Mouse (Mus musculus): Measurements from ENCODE around the gene Gm44503. TPM values are rescaled to one million over a fixed set of nuclear protein-coding genes. Genes with fewer than 3 reads are reported as not detected.

The Gm44503 gene
- polyA plus RNA-seq, 1 experiment from 2014 or later: not detected

DNA sequence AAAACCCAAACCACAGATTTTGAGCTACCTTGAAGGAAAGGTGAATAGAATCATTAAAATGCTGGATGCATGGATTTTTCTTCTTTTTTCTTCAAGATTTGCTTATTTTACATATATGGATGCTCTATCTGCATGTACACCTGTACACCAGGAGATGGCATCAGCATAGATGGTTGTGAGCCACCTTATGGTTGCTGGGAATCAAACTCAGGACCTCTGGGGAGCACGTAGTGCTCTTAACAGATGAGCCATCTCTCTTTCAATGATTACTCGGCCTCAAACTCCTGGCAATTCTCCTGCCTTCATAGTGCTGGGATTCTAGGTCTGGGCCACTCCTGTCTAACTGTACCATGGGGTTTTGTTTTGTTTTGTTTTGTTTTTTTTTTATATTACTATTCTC, 24.4 kb downstream of the Gm44503 start:
- Histone ChIP-seq H3K27ac (ENCODE audit: low read depth) (no peak overlapping the region), H3K9me3 (ENCODE audit: low read length) (no peaks in the 10 kb centered on the region), H3K4me1 (ENCODE audit: insufficient read depth) (peaks cover 16% of the 10 kb centered on the region), H3K36me3 (replicated peaks; ENCODE audit: insufficient read depth, low read length) (no peaks in the 10 kb centered on the region), H3K27me3 (ENCODE audit: insufficient read depth, low read length) (no peaks in the 10 kb centered on the region), H3K4me2 (ENCODE audit: low read depth, low read length) (no peak overlapping the region), H3K9ac (replicated peaks) (no peak overlapping the region), H3K4me3 (ENCODE audit: low read depth, low read length) (no peak overlapping the region)
- TF ChIP-seq CTCF (IDR thresholded peaks at IDR 0.05; ENCODE audit: low read depth) (peak; percentile 22; the same call in 1 of the 2 replicates), EP300 (IDR thresholded peaks at IDR 0.05; ENCODE audit: low read depth) (no peak)
- no peak for ATAC-seq
- 69% methylated on average over 2 of the region's 2 CpGs for WGBS (ENCODE audit: insufficient replicate concordance)
- DNase-seq: no peak

GRCm38 (mm10) chr9:72985250-72986220, 26.9 kb downstream of the Gm44503 start, which contains the start of the genes Ccpg1os and Ccpg1:
Ccpg1os (minus strand) TSS chr9:72985382.
Ccpg1 (plus strand) TSS chr9:72985429.
- Histone ChIP-seq H3K4me3 (ENCODE audit: low read depth, low read length) (peak within 1 kb of the TSS; percentile 63), H3K9me3 (ENCODE audit: low read length) (no peaks in the 10 kb centered on the region), H3K9ac (replicated peaks) (peak within 1 kb of the TSS; percentile 70), H3K27ac (ENCODE audit: low read depth) (peak within 1 kb of the TSS; percentile 82), H3K27me3 (ENCODE audit: insufficient read depth, low read length) (no peaks in the 10 kb centered on the region), H3K4me2 (ENCODE audit: low read depth, low read length) (peak within 1 kb of the TSS; percentile 88), H3K36me3 (replicated peaks; ENCODE audit: insufficient read depth, low read length) (no peaks in the 10 kb centered on the region), H3K4me1 (ENCODE audit: insufficient read depth) (peaks cover 20% of the 10 kb centered on the region)
- peak; percentile 37 for TF ChIP-seq CTCF (IDR thresholded peaks at IDR 0.05; ENCODE audit: low read depth)
- no peak; the same call in 1 of the 2 replicates for TF ChIP-seq EP300 (IDR thresholded peaks at IDR 0.05; ENCODE audit: low read depth)
- ATAC-seq: peak; percentile 99
- WGBS (ENCODE audit: insufficient replicate concordance): under 1% methylated on average over 81 of the region's 88 CpGs
- DNase-seq: peak; percentile 96

DNA sequence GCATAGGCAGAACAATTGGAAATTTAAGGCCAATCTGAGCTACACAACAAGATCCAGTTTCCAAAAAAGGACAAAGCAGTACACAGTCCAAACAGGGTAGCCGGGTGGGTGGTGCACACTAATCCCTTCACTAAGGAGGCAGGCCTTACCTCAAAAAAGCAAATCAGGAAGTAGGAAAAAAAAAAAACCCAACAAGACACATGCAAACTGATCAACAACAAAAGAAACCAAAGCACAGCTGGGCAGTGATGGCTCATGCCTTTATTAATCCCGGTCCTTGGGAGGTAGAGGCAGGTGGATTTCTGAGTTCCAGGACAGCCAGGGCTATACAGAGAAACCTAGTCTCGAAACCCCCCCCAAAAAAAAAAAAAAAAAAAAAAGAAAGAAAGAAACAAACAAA, 29.1 kb downstream of the Gm44503 start:
- Histone ChIP-seq H3K27ac (ENCODE audit: low read depth) (no peak overlapping the region), H3K36me3 (replicated peaks; ENCODE audit: insufficient read depth, low read length) (no peaks in the 10 kb centered on the region), H3K9me3 (ENCODE audit: low read length) (no peaks in the 10 kb centered on the region), H3K9ac (replicated peaks) (no peak overlapping the region), H3K4me2 (ENCODE audit: low read depth, low read length) (no peak overlapping the region), H3K27me3 (ENCODE audit: insufficient read depth, low read length) (no peaks in the 10 kb centered on the region), H3K4me1 (ENCODE audit: insufficient read depth) (peaks cover 20% of the 10 kb centered on the region), H3K4me3 (ENCODE audit: low read depth, low read length) (no peak overlapping the region)
- 47% methylated on average over 3 of the region's 3 CpGs for WGBS (ENCODE audit: insufficient replicate concordance)
- DNase-seq (no peak), ATAC-seq (no peak)
- no peak for TF ChIP-seq EP300 (IDR thresholded peaks at IDR 0.05; ENCODE audit: low read depth)
- no peak for TF ChIP-seq CTCF (IDR thresholded peaks at IDR 0.05; ENCODE audit: low read depth)

- ATAC-seq: no peak
- 77% methylated on average over 5 of the region's 5 CpGs for WGBS (ENCODE audit: insufficient replicate concordance)
- Histone ChIP-seq H3K27me3 (ENCODE audit: insufficient read depth, low read length) (no peaks in the 10 kb centered on the region), H3K4me1 (ENCODE audit: insufficient read depth) (peaks cover 20% of the 10 kb centered on the region), H3K27ac (ENCODE audit: low read depth) (no peak overlapping the region), H3K36me3 (replicated peaks; ENCODE audit: insufficient read depth, low read length) (no peaks in the 10 kb centered on the region), H3K4me2 (ENCODE audit: low read depth, low read length) (no peak overlapping the region), H3K9ac (replicated peaks) (no peak overlapping the region), H3K4me3 (ENCODE audit: low read depth, low read length) (no peak overlapping the region), H3K9me3 (ENCODE audit: low read length) (no peaks in the 10 kb centered on the region)
- no peak for TF ChIP-seq CTCF (IDR thresholded peaks at IDR 0.05; ENCODE audit: low read depth)
- TF ChIP-seq EP300 (IDR thresholded peaks at IDR 0.05; ENCODE audit: low read depth): no peak
- no peak for DNase-seq
Measured at GRCm38 (mm10) chr9:72988706-72989105, 30.1 kb downstream of the Gm44503 start.

GRCm38 (mm10) chr9:72991420-72991819, 32.8 kb downstream of the Gm44503 start:
- DNase-seq: no peak
- no peaks in the 10 kb centered on the region for H3K27me3 ChIP-seq (ENCODE audit: insufficient read depth, low read length)
- H3K27ac ChIP-seq (ENCODE audit: low read depth): 0 out of 2 replicates have a peak overlapping the region, but pooled peaks have one; percentile 18
- H3K36me3 ChIP-seq (replicated peaks; ENCODE audit: insufficient read depth, low read length): no peaks in the 10 kb centered on the region
- no peak overlapping the region for H3K4me3 ChIP-seq (ENCODE audit: low read depth, low read length)
- no peaks in the 10 kb centered on the region for H3K9me3 ChIP-seq (ENCODE audit: low read length)
- TF ChIP-seq EP300 (IDR thresholded peaks at IDR 0.05; ENCODE audit: low read depth) (0 out of 2 replicates have a peak, but pooled peaks have one; percentile 6), CTCF (IDR thresholded peaks at IDR 0.05; ENCODE audit: low read depth) (no peak)
- ATAC-seq: no peak
- peak overlapping the region; percentile 15; the same call in 1 of the 2 replicates for H3K4me2 ChIP-seq (ENCODE audit: low read depth, low read length)
- H3K9ac ChIP-seq (replicated peaks): no peak overlapping the region
- peaks cover 9% of the 10 kb centered on the region for H3K4me1 ChIP-seq (ENCODE audit: insufficient read depth)
- 89% methylated on average over 2 of the region's 2 CpGs for WGBS (ENCODE audit: insufficient replicate concordance)

DNA sequence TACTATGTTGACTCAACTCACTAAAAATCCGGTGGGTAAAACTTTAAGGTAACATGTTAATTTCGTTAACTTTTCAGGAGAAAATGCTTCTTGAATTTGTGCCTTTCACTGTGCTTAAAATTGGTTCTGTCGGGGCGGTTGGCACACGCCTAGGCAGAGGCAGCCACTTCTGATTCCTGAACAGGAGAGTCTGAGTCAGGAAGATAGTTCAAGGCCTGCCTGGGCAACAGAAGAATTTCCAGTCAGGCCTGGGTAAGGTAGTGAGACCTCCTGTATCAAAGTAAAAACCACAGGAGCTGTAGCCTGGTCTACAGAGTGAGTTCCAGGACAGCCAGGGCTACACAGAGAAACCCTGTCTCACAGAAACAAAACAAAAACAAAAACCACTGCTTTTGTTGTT, 33.9 kb downstream of the Gm44503 start:
- 75% methylated on average over 5 of the region's 5 CpGs for WGBS (ENCODE audit: insufficient replicate concordance)
- Histone ChIP-seq H3K4me1 (ENCODE audit: insufficient read depth) (peaks cover 5% of the 10 kb centered on the region), H3K27ac (ENCODE audit: low read depth) (no peak overlapping the region), H3K4me2 (ENCODE audit: low read depth, low read length) (no peak overlapping the region), H3K36me3 (replicated peaks; ENCODE audit: insufficient read depth, low read length) (no peaks in the 10 kb centered on the region), H3K4me3 (ENCODE audit: low read depth, low read length) (no peak overlapping the region), H3K27me3 (ENCODE audit: insufficient read depth, low read length) (no peaks in the 10 kb centered on the region), H3K9me3 (ENCODE audit: low read length) (no peaks in the 10 kb centered on the region), H3K9ac (replicated peaks) (no peak overlapping the region)
- DNase-seq (no peak), ATAC-seq (no peak)
- TF ChIP-seq CTCF (IDR thresholded peaks at IDR 0.05; ENCODE audit: low read depth) (no peak), EP300 (IDR thresholded peaks at IDR 0.05; ENCODE audit: low read depth) (no peak)
